Mouse (Mus musculus) retina, embryonic 14.5 days (tissue): ENCODE results near the gene Dynlt1b.
"Not testable (repeated sequence)": the region's sequence is repeated elsewhere in the genome, so short reads cannot be mapped to it uniquely, and the experiment has no call there.

Experiments
- DNase-seq: peaks from one replicate; pipeline ENCODE4 v3.0.0-alpha.2; 2015; ENCODE audit warnings: low spot score

The Dynlt1b gene

GRCm38 (mm10) chr17:6429945-6430344, at the start of gene Dynlt1b:
TSS of gene Dynlt1b (plus strand) at chr17:6430112.
- peak; percentile 100 for DNase-seq

- not testable (repeated sequence) for DNase-seq
These were observed 49.6 kb upstream of the Dynlt1b start for GRCm38 (mm10) chr17:6380182-6380841.

- not testable (repeated sequence) for DNase-seq
These were observed 48.7 kb upstream of the Dynlt1b start for GRCm38 (mm10) chr17:6381071-6381682.

GRCm38 (mm10) chr17:6386927-6387326, 43.0 kb upstream of the Dynlt1b start:
- not testable (repeated sequence) for DNase-seq

- DNase-seq, result not testable (repeated sequence)
These were observed 42.5 kb upstream of the Dynlt1b start for GRCm38 (mm10) chr17:6387380-6387911.

- DNase-seq, result not testable (repeated sequence)
These were observed 40.4 kb upstream of the Dynlt1b start for GRCm38 (mm10) chr17:6389463-6389862.

- peak; percentile 1 for DNase-seq
These were observed 39.2 kb upstream of the Dynlt1b start for GRCm38 (mm10) chr17:6390731-6391130.

- peak; percentile 12 for DNase-seq
These were observed 38.2 kb upstream of the Dynlt1b start for GRCm38 (mm10) chr17:6391736-6392135.

- not testable (repeated sequence) for DNase-seq
These were observed 37.2 kb upstream of the Dynlt1b start for GRCm38 (mm10) chr17:6392473-6393340.

GRCm38 (mm10) chr17:6398079-6398478, 31.8 kb upstream of the Dynlt1b start:
- DNase-seq, result not testable (repeated sequence)

- DNase-seq, result peak; percentile 44
These were observed 31.1 kb upstream of the Dynlt1b start for GRCm38 (mm10) chr17:6398816-6399215.

- DNase-seq, result peak; percentile 75
These were observed 30.4 kb upstream of the Dynlt1b start for GRCm38 (mm10) chr17:6399281-6400096.

GRCm38 (mm10) chr17:6400097-6400489, 29.8 kb upstream of the Dynlt1b start:
- not testable (repeated sequence) for DNase-seq

- DNase-seq, result peak; percentile 9
These were observed 25.4 kb upstream of the Dynlt1b start for GRCm38 (mm10) chr17:6404493-6404892.

- not testable (repeated sequence) for DNase-seq
These were observed 22.9 kb upstream of the Dynlt1b start for GRCm38 (mm10) chr17:6406972-6407371.

- DNase-seq, result not testable (repeated sequence)
These were observed 19.1 kb upstream of the Dynlt1b start for GRCm38 (mm10) chr17:6410713-6411213.

- DNase-seq, result not testable (repeated sequence)
These were observed 12.8 kb upstream of the Dynlt1b start for GRCm38 (mm10) chr17:6417118-6417517.

- DNase-seq, result not testable (repeated sequence)
These were observed 9.4 kb upstream of the Dynlt1b start for GRCm38 (mm10) chr17:6420557-6420956.

GRCm38 (mm10) chr17:6421547-6422326, 8.2 kb upstream of the Dynlt1b start:
- DNase-seq, result peak; percentile 1

- not testable (repeated sequence) for DNase-seq
These were observed 7.5 kb upstream of the Dynlt1b start for GRCm38 (mm10) chr17:6422370-6422769.
